Comparison of ENCODE assay signal across 8 mouse cellular contexts in genomic region chr19:53648802-53649236, GRCm38 (mm10). TPM values are rescaled to one million over a fixed set of nuclear protein-coding genes. Genes with fewer than 3 reads are reported as not detected.
DNase-seq lines count a peak whose midpoint lies in the region; ATAC-seq and TF ChIP-seq lines count a peak whose summit lies in the region.

No protein-coding gene starts in this region.

- H3K4me1 ChIP-seq in heart, embryonic 14.5 days (ENCODE audit: control insufficient read depth in 2 of 2, insufficient read depth in 2 of 2, low read length in 2 of 2): peaks cover 22 to 29% of the 10 kb centered on the region in 2 experiments
- H3K4me1 ChIP-seq in liver, embryonic 11.5 days (replicated peaks; ENCODE audit: control insufficient read depth, insufficient read depth, low read length): no peaks in the 10 kb centered on the region; the same call in 1 of the 2 replicates
- 0 out of 2 replicates have a peak, but pooled peaks cover 4% of the 10 kb centered on the region for H3K4me1 ChIP-seq in neural tube, embryonic 11.5 days (ENCODE audit: control insufficient read depth, insufficient read depth, low read length)
- peaks cover 4% of the 10 kb centered on the region for H3K4me1 ChIP-seq in stomach, postnatal 0 days (replicated peaks; ENCODE audit: control insufficient read depth, insufficient read depth)

- no peak for TF ChIP-seq POLR2A in brain, embryonic 14.5 days (IDR thresholded peaks at IDR 0.05; ENCODE audit: borderline replicate concordance, extremely low read depth, insufficient read depth, insufficient read length, poor library complexity, severe bottlenecking)

- peak overlapping the region; percentile 24; the same call in 1 of the 2 replicates for H3K4me2 ChIP-seq in heart, embryonic 14.5 days (ENCODE audit: low read length)
- no peak overlapping the region for H3K4me2 ChIP-seq in liver, embryonic 11.5 days
- no peak overlapping the region for H3K4me2 ChIP-seq in neural tube, embryonic 11.5 days (ENCODE audit: low read depth)
- H3K4me2 ChIP-seq in stomach, postnatal 0 days (replicated peaks; ENCODE audit: low read depth): no peak overlapping the region

- H3K9me3 ChIP-seq in heart, embryonic 14.5 days (ENCODE audit: control insufficient read depth, low read length): no peaks in the 10 kb centered on the region
- no peaks in the 10 kb centered on the region for H3K9me3 ChIP-seq in liver, embryonic 11.5 days (ENCODE audit: control insufficient read depth, low read length)
- no peaks in the 10 kb centered on the region for H3K9me3 ChIP-seq in neural tube, embryonic 11.5 days (ENCODE audit: control insufficient read depth, low read length)
- no peaks in the 10 kb centered on the region for H3K9me3 ChIP-seq in stomach, postnatal 0 days (ENCODE audit: control insufficient read depth, low read length)

- 0 out of 4 replicates have a peak overlapping the region, but pooled peaks of 1 of the 2 experiments have one; percentile 25 for H3K27ac ChIP-seq in heart, embryonic 14.5 days (replicated peaks in 1 of 2; ENCODE audit: control insufficient read depth in 1 of 2, insufficient read depth in 1 of 2, low read depth in 2 of 2, low read length in 2 of 2)
- H3K27ac ChIP-seq in liver, embryonic 11.5 days (ENCODE audit: low read depth, low read length): no peak overlapping the region
- no peak overlapping the region for H3K27ac ChIP-seq in neural tube, embryonic 11.5 days (ENCODE audit: low read depth, low read length)
- no peak overlapping the region for H3K27ac ChIP-seq in stomach, postnatal 0 days (replicated peaks)

- DNase-seq in CD8-positive naive resting alpha-beta T cell, adult 2 months (ENCODE audit: low read depth in 2 of 2, low spot score in 2 of 2): peak; percentile 40 to 58
- DNase-seq in brain, embryonic 14.5 days (ENCODE audit: low read depth): peak; percentile 86
- peak; percentile 22 for DNase-seq in fibroblast of lung, adult 2 months (ENCODE audit: low read depth)
- DNase-seq in kidney, postnatal 14 days: peak; percentile 80
- peak; percentile 62 for DNase-seq in liver, embryonic 11.5 days (ENCODE audit: low spot score)
- peak; percentile 78 for DNase-seq in neural tube, embryonic 11.5 days (ENCODE audit: low spot score)
- DNase-seq in stomach, postnatal 0 days (ENCODE audit: low spot score): peak; percentile 73

- TF ChIP-seq CTCF in brain, embryonic 14.5 days (IDR thresholded peaks at IDR 0.05; ENCODE audit: borderline replicate concordance, extremely low read depth, insufficient read depth, insufficient read length): peak; percentile 92
- peak; percentile 99 for TF ChIP-seq CTCF in stomach, postnatal 0 days (IDR thresholded peaks at IDR 0.05; ENCODE audit: low read depth)

- no peaks in the 10 kb centered on the region for H3K27me3 ChIP-seq in heart, embryonic 14.5 days (ENCODE audit: control insufficient read depth, insufficient read depth, low read length)
- no peaks in the 10 kb centered on the region for H3K27me3 ChIP-seq in liver, embryonic 11.5 days (replicated peaks; ENCODE audit: control insufficient read depth, insufficient read depth, low read length)
- H3K27me3 ChIP-seq in neural tube, embryonic 11.5 days (ENCODE audit: control insufficient read depth, insufficient read depth, low read length): no peaks in the 10 kb centered on the region
- H3K27me3 ChIP-seq in stomach, postnatal 0 days (ENCODE audit: control insufficient read depth, insufficient read depth, low read length): no peaks in the 10 kb centered on the region

- ATAC-seq in heart, embryonic 14.5 days (ENCODE audit: insufficient number of reproducible peaks, insufficient read depth, low FRiP score, low read depth): peak; percentile 37; the same call in 1 of the 2 replicates
- ATAC-seq in liver, embryonic 11.5 days (replicated peaks; ENCODE audit: low FRiP score): peak; percentile 53; the same call in 1 of the 2 replicates
- peak; percentile 54; the same call in 1 of the 2 replicates for ATAC-seq in neural tube, embryonic 11.5 days (ENCODE audit: insufficient read depth, low FRiP score, low TSS enrichment)
- ATAC-seq in stomach, postnatal 0 days (ENCODE audit: low FRiP score, low TSS enrichment): peak; percentile 61

- no peak overlapping the region for H3K4me3 ChIP-seq in heart, embryonic 14.5 days (ENCODE audit: control insufficient read depth in 1 of 2, insufficient read depth in 1 of 2, low read depth in 1 of 2, low read length in 2 of 2)
- no peak overlapping the region for H3K4me3 ChIP-seq in liver, embryonic 11.5 days (ENCODE audit: low read depth, low read length)
- no peak overlapping the region for H3K4me3 ChIP-seq in neural tube, embryonic 11.5 days (ENCODE audit: low read depth, low read length)
- no peak overlapping the region for H3K4me3 ChIP-seq in stomach, postnatal 0 days (ENCODE audit: low read depth, low read length)

- no peak overlapping the region for H3K9ac ChIP-seq in heart, embryonic 14.5 days (ENCODE audit: low read length)
- no peak overlapping the region for H3K9ac ChIP-seq in liver, embryonic 11.5 days (ENCODE audit: low read depth, low read length)
- H3K9ac ChIP-seq in neural tube, embryonic 11.5 days (ENCODE audit: low read length): no peak overlapping the region
- H3K9ac ChIP-seq in stomach, postnatal 0 days (ENCODE audit: low read length): no peak overlapping the region

- TF ChIP-seq EP300 in stomach, postnatal 0 days (optimal IDR thresholded peaks at IDR 0.05): no peak

- H3K36me3 ChIP-seq in heart, embryonic 14.5 days (ENCODE audit: control insufficient read depth, insufficient read depth, low read length): peaks cover 33% of the 10 kb centered on the region
- peaks cover 18% of the 10 kb centered on the region for H3K36me3 ChIP-seq in liver, embryonic 11.5 days (ENCODE audit: control insufficient read depth, insufficient read depth, low read length)
- peaks cover 2% of the 10 kb centered on the region for H3K36me3 ChIP-seq in neural tube, embryonic 11.5 days (ENCODE audit: control insufficient read depth, insufficient read depth, low read length)
- H3K36me3 ChIP-seq in stomach, postnatal 0 days (ENCODE audit: control insufficient read depth, insufficient read depth, low read length): peaks cover 8% of the 10 kb centered on the region; the same call in 1 of the 2 replicates

- WGBS in heart, embryonic 14.5 days: 33% methylated on average over 10 of the region's 10 CpGs
- 46% methylated on average over 10 of the region's 10 CpGs for WGBS in liver, embryonic 11.5 days
- WGBS in neural tube, embryonic 11.5 days: 38% methylated on average over 10 of the region's 10 CpGs
- 40% methylated on average over 10 of the region's 10 CpGs for WGBS in stomach, postnatal 0 days

RNA-seq across cellular contexts. Expression of gene Rbm20, which starts 28.3 kb away (rescaled TPM):
- polyA plus RNA-seq in brain, embryonic 14.5 days (2012; rRNA removed): 1.5 and 3.8 TPM in 2 replicates
- 52.0 and 55.2 TPM in 2 replicates for polyA plus RNA-seq in heart, embryonic 14.5 days (2014; fragmentation: Nextera tagmentation; extraction: Ambion mirVana)
- polyA plus RNA-seq in liver, embryonic 11.5 days (2014; fragmentation: Nextera tagmentation; extraction: Ambion mirVana): 0.35 and 0.37 TPM in 2 replicates
- 1.4 and 2.3 TPM in 2 replicates for polyA plus RNA-seq in neural tube, embryonic 11.5 days (2014; fragmentation: Nextera tagmentation; extraction: Ambion mirVana)
- 2.3 and 2.5 TPM in 2 replicates for polyA plus RNA-seq in stomach, postnatal 0 days (2015; fragmentation: Nextera tagmentation; extraction: Ambion mirVana)

RNA-seq across cellular contexts. Expression of gene Smc3, which starts 48.6 kb away (rescaled TPM):
- polyA plus RNA-seq in brain, embryonic 14.5 days (2012; rRNA removed): 28.8 and 42.8 TPM in 2 replicates
- 37.0 and 38.5 TPM in 2 replicates for polyA plus RNA-seq in heart, embryonic 14.5 days (2014; fragmentation: Nextera tagmentation; extraction: Ambion mirVana)
- polyA plus RNA-seq in liver, embryonic 11.5 days (2014; fragmentation: Nextera tagmentation; extraction: Ambion mirVana): 80.6 and 82.5 TPM in 2 replicates
- 84.5 and 90.1 TPM in 2 replicates for polyA plus RNA-seq in neural tube, embryonic 11.5 days (2014; fragmentation: Nextera tagmentation; extraction: Ambion mirVana)
- 24.9 and 27.0 TPM in 2 replicates for polyA plus RNA-seq in stomach, postnatal 0 days (2015; fragmentation: Nextera tagmentation; extraction: Ambion mirVana)

RNA-seq across cellular contexts. Expression of gene Nutf2-ps1, which starts 60.0 kb away (rescaled TPM):
- 51.5 and 58.1 TPM in 2 replicates for polyA plus RNA-seq in brain, embryonic 14.5 days (2012; rRNA removed)
- polyA plus RNA-seq in heart, embryonic 14.5 days (2014; fragmentation: Nextera tagmentation; extraction: Ambion mirVana): 276 and 280 TPM in 2 replicates
- polyA plus RNA-seq in liver, embryonic 11.5 days (2014; fragmentation: Nextera tagmentation; extraction: Ambion mirVana): 400 and 410 TPM in 2 replicates
- polyA plus RNA-seq in neural tube, embryonic 11.5 days (2014; fragmentation: Nextera tagmentation; extraction: Ambion mirVana): 397 and 400 TPM in 2 replicates
- polyA plus RNA-seq in stomach, postnatal 0 days (2015; fragmentation: Nextera tagmentation; extraction: Ambion mirVana): 168 and 177 TPM in 2 replicates

Comparison
In these comparisons a context has a peak if more than half of its experiments do, and no peak if none do; other contexts are left out.
1. DNase-seq: peak in every context shown above with its lines; median percentile 86 in brain, embryonic 14.5 days; 80 in kidney, postnatal 14 days; 78 in neural tube, embryonic 11.5 days; 73 in stomach, postnatal 0 days; 62 in liver, embryonic 11.5 days; 49 in CD8-positive naive resting alpha-beta T cell, adult 2 months; 22 in fibroblast of lung, adult 2 months.
2. RNA of gene Rbm20, which starts 28.3 kb away (polyA plus RNA-seq): 52.0 to 55.2 TPM in heart, embryonic 14.5 days; 2.3 to 2.5 TPM in stomach, postnatal 0 days, 1.4 to 2.3 TPM in neural tube, embryonic 11.5 days, 1.5 to 3.8 TPM in brain, embryonic 14.5 days and 0.35 to 0.37 TPM in liver, embryonic 11.5 days; every median in the first group is over 10 times any median in the second.
3. Peak in every context shown above with its lines, with median percentiles within 50 percentile points of each other: ATAC-seq.